Mouse (Mus musculus) limb, embryonic 14.5 days (tissue): Measurements from ENCODE around the gene Arhgap25. TPM values are rescaled to one million over a fixed set of nuclear protein-coding genes. Genes with fewer than 3 reads are reported as not detected.
"Not testable (repeated sequence)": the region's sequence is repeated elsewhere in the genome, so short reads cannot be mapped to it uniquely, and the experiment has no call there.

Experiments
- ATAC-seq: fragments of 200-750 bp; cut with Nextera tagmentation; 2 replicates; pipeline ENCODE4 v1.8.0; 2017; ENCODE audit warnings: low read depth, moderate number of reproducible peaks, moderate TSS enrichment; ENCODE audit not compliant: low FRiP score
- DNase-seq: peaks from one replicate; pipeline ENCODE4 v3.0.0-alpha.2; 2015; ENCODE audit warnings: low spot score
- H3K27ac ChIP-seq: fragments of 300-500 bp; sonication (generic); replicated peaks from 2 replicates; pipeline ENCODE4 v1.5.1; 2014; ENCODE audit warnings: low read depth, mild to moderate bottlenecking, low read length, moderate library complexity, mixed read lengths
- H3K27me3 ChIP-seq: fragments of 300-500 bp; sonication (generic); 2 replicates; pipeline ENCODE4 v1.6.1; 2014; ENCODE audit warnings: low read length, mixed read lengths; ENCODE audit not compliant: control insufficient read depth, insufficient read depth
- H3K36me3 ChIP-seq: fragments of 300-500 bp; sonication (generic); 2 replicates; pipeline ENCODE4 v1.6.1; 2014; ENCODE audit warnings: mild to moderate bottlenecking, low read length, moderate library complexity, mixed read lengths; ENCODE audit not compliant: control insufficient read depth, insufficient read depth
- H3K4me1 ChIP-seq: fragments of 300-500 bp; sonication (generic); 2 replicates; pipeline ENCODE4 v1.6.1; 2014; ENCODE audit warnings: antibody characterized with exemption, low read length, mixed read lengths; ENCODE audit not compliant: control insufficient read depth, insufficient read depth
- H3K4me2 ChIP-seq: fragments of 300-500 bp; sonication (generic); replicated peaks from 2 replicates; pipeline ENCODE4 v1.6.1; 2014; ENCODE audit warnings: low read depth, mild to moderate bottlenecking, low read length, moderate library complexity; ENCODE audit not compliant: severe bottlenecking
- H3K4me3 ChIP-seq: fragments of 300-500 bp; sonication (generic); replicated peaks from 2 replicates; pipeline ENCODE4 v1.5.1; 2014; ENCODE audit warnings: low read length
- H3K9ac ChIP-seq: fragments of 300-500 bp; sonication (generic); 2 replicates; pipeline ENCODE4 v1.6.1; 2014; ENCODE audit warnings: mild to moderate bottlenecking, low read depth, low read length, moderate library complexity; ENCODE audit not compliant: severe bottlenecking
- H3K9me3 ChIP-seq: fragments of 300-500 bp; sonication (generic); 2 replicates; pipeline ENCODE4 v1.6.1; 2016; ENCODE audit warnings: low read length; ENCODE audit not compliant: control insufficient read depth
- POLR2A ChIP-seq: fragments of 200-500 bp; IDR thresholded peaks from 2 replicates; pipeline ENCODE4 v1.8.0; 2012; ENCODE audit warnings: inconsistent platforms, mild to moderate bottlenecking, moderate library complexity, borderline replicate concordance; ENCODE audit not compliant: insufficient read depth, insufficient read length; ENCODE audit errors: extremely low read depth
- WGBS: fragments of 180-500 bp; shearing (Covaris S2); extraction: QIAGEN DNeasy Blood & Tissue Kit; methylation state at CpG from one replicate; pipeline ENCODE4 v1.1.7; 2014; 5-methylcytosine and 5-hydroxymethylcytosine counted together
- polyA plus RNA-seq, 2 experiments: library from polyadenylated mRNA; depleted of rRNA in 1 of 2; stranded (reverse) in 1 of 2; unstranded in 1 of 2; fragments of >200 nt; fragmentation: Nextera tagmentation in 1 of 2; extraction: Ambion mirVana in 1 of 2; gene quantifications; 2 replicates each; pipeline versions ENCODE4 v1.2.1 to v1.2.3; 2012 to 2014

Arhgap25 gene
- polyA plus RNA-seq, 2 experiments = 3.2 to 6.4 TPM

DNA sequence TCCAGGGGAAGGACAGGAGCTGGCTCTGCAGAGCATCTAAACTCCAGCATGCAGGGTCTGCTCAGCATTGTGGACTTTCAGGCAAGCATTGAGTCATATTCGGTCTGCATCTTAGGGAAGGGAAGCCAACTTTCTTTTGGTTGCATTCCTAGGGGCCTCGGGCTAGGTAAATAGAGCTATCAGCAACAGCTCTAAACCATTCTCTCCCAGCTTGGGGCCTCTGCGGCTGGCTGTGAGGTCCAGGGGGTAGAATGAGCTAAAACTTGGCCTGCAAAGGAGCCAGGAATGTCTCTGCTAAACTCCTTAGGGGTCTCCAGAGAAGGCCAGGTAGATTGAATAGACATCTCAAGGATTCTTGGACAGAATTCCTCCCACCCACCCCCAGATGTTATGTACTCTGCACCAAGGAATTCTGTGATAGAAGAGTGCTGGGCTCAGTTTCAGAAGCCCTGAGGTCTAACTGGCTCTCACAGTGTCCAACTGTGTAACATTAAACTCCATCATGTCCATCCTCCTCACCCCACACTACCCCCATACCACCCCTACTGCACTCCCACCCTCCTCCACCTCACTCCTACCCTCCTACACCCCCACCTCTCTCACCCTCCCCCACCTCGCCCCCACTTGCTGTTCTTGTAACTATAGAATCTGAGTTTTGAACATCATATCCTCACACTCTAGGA lies 43.7 kb upstream of the Arhgap25 start:
- 35% methylated on average over 4 of the region's 4 CpGs for WGBS
- Histone ChIP-seq H3K4me2 (no peak overlapping the region), H3K4me3 (no peak overlapping the region), H3K4me1 (0 out of 2 replicates have a peak, but pooled peaks cover 5% of the 10 kb centered on the region), H3K27ac (peak overlapping the region; percentile 63), H3K36me3 (no peaks in the 10 kb centered on the region), H3K9me3 (no peaks in the 10 kb centered on the region), H3K27me3 (no peaks in the 10 kb centered on the region), H3K9ac (no peak overlapping the region; the same call in 1 of the 2 replicates)
- no peak for TF ChIP-seq POLR2A
- DNase-seq (peak; percentile 72), ATAC-seq (peak; percentile 89)

DNA sequence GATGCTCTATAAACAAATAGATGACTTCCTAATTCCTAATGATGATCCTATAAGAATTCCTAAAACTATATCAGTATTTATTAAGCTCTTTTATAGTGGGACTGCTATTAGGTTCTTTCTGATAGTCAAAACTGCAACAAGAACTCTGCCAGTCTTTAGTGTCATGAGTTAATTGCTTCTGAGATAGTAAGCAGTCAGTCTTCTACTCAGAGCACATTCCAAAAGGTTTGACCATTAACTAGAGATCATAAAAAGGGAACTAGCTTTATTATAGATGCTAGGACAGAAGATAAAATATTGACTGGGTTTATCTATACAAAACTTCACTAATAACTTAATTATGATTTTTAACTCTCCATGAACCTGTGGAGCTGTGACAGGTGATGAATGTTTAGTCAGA lies 38.8 kb upstream of the Arhgap25 start:
- not testable (repeated sequence) for ATAC-seq, H3K4me3 ChIP-seq, H3K27ac ChIP-seq, H3K4me2 ChIP-seq, H3K36me3 ChIP-seq, DNase-seq, H3K4me1 ChIP-seq, H3K27me3 ChIP-seq, H3K9ac ChIP-seq, H3K9me3 ChIP-seq

DNA sequence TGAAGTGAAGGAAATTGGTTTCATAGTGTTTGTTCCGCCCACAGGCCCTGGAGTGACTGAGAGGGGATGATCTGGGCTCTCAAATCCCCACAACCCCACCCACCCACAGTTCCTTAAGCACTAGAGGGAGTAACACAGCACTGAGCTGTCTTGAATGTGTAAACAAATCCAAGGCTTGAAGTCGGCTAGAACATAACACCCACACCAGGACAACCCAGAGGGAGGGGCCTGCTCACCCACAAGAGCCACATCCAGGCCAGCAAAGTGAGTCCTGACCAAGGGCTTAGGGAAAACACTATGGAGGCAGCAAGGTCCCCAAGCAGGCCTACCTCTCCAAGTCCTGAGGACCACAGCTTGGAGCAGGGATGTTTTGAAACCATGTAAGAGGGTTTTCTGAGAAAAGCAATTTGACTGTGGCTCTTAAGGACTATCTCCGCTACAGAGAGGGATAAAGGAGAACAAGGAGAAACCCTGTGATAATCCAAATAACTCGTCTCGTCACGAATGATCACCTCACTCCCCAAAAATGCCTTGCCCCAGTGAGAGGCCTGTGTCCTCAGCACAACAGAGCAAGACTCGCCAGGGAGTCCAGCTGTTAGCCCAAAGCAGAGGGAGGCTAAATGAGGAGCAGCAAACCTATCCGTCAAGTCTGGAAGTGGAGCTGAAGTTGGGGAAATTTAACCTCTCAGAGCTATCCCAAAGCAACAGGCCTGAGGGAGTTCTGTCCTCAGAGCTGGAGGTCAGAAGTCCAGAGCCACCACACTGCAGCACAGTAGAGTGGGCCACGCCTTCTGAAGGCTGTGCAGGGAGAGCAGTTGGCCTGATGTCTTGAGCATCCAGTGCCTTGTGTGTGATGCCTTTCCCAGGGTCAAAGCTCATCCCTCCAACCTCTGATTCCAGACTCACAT lies 34.9 kb upstream of the Arhgap25 start:
- Histone ChIP-seq H3K27me3 (no peaks in the 10 kb centered on the region), H3K4me3 (no peak overlapping the region), H3K27ac (no peak overlapping the region), H3K9me3 (no peaks in the 10 kb centered on the region), H3K4me2 (no peak overlapping the region), H3K4me1 (no peaks in the 10 kb centered on the region), H3K36me3 (no peaks in the 10 kb centered on the region), H3K9ac (no peak overlapping the region)
- DNase-seq (no peak), ATAC-seq (no peak)
- WGBS = 57% methylated on average over 9 of the region's 9 CpGs
- TF ChIP-seq POLR2A = no peak

DNA sequence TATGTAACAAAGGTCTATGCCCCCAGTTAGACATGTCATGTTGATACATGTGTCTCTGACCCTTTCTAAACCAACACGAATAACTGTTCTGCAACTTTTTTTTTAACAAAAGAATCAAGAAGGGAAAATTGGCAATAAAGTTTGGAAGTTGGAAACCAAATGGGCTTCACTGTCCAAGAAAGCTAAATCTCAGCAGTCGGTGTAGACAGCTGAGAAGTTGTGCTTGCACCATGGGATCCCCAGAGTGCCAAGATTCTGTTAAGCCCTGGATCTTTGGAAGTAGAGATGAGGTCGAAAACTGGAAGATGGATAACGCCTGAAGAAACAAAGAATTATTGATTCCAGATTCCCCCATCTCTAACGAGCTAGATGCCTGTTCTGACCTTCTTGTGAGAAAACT lies 32.1 kb upstream of the Arhgap25 start:
- H3K9me3 ChIP-seq = no peaks in the 10 kb centered on the region
- peak; percentile 67 for DNase-seq
- no peak overlapping the region for H3K4me3 ChIP-seq
- H3K4me1 ChIP-seq = no peaks in the 10 kb centered on the region
- peak; percentile 53; the same call in 1 of the 2 replicates for ATAC-seq
- TF ChIP-seq POLR2A = no peak
- H3K27me3 ChIP-seq = no peaks in the 10 kb centered on the region
- H3K27ac ChIP-seq = no peak overlapping the region
- no peak overlapping the region for H3K9ac ChIP-seq
- WGBS = 49% methylated on average over 5 of the region's 5 CpGs
- no peaks in the 10 kb centered on the region for H3K36me3 ChIP-seq
- H3K4me2 ChIP-seq = no peak overlapping the region

- Histone ChIP-seq H3K4me2 (no peak overlapping the region), H3K27ac (no peak overlapping the region), H3K4me1 (no peaks in the 10 kb centered on the region), H3K36me3 (no peaks in the 10 kb centered on the region), H3K27me3 (no peaks in the 10 kb centered on the region), H3K9ac (no peak overlapping the region), H3K9me3 (no peaks in the 10 kb centered on the region), H3K4me3 (no peak overlapping the region)
- 95% methylated on average over 4 of the region's 4 CpGs for WGBS
- no peak for DNase-seq
- no peak for ATAC-seq
- no peak for TF ChIP-seq POLR2A
Observed at GRCm38 (mm10) chr6:87564356-87564755, 31.3 kb upstream of the Arhgap25 start.
